Mouse (Mus musculus) kidney, embryonic 16.5 days (tissue): ENCODE results near the gene Cst9. TPM values are rescaled to one million over a fixed set of nuclear protein-coding genes. Genes with fewer than 3 reads are reported as not detected.
A peak's percentile ranks its signal among the peaks of the same experiment; 100 is the strongest.

Experiments used
- ATAC-seq: fragments of 200-750 bp; cut with Nextera tagmentation; 2 replicates; pipeline ENCODE4 v1.8.0; 2017; ENCODE audit warnings: moderate TSS enrichment; ENCODE audit not compliant: low FRiP score, low TSS enrichment
- H3K27ac ChIP-seq: fragments of 300-500 bp; sonication (generic); 2 replicates; pipeline ENCODE4 v1.5.1; 2014; ENCODE audit warnings: low read length
- H3K27me3 ChIP-seq: fragments of 300-500 bp; sonication (generic); 2 replicates; pipeline ENCODE4 v1.6.1; 2014; ENCODE audit warnings: low read length, control low read depth, mixed read lengths; ENCODE audit not compliant: insufficient read depth
- H3K36me3 ChIP-seq: fragments of 300-500 bp; sonication (generic); 2 replicates; pipeline ENCODE4 v1.6.1; 2014; ENCODE audit warnings: low read length, control low read depth, mixed read lengths; ENCODE audit not compliant: insufficient read depth
- H3K4me1 ChIP-seq: fragments of 300-500 bp; sonication (generic); 2 replicates; pipeline ENCODE4 v1.6.1; 2014; ENCODE audit warnings: low read length, control low read depth, mixed read lengths; ENCODE audit not compliant: insufficient read depth
- H3K4me2 ChIP-seq: fragments of 300-500 bp; sonication (generic); replicated peaks from 2 replicates; pipeline ENCODE4 v1.6.1; 2014; ENCODE audit warnings: low read depth, low read length
- H3K4me3 ChIP-seq: fragments of 300-500 bp; sonication (generic); 2 replicates; pipeline ENCODE4 v1.5.1; 2014; ENCODE audit warnings: mild to moderate bottlenecking, low read length
- H3K9ac ChIP-seq: fragments of 300-500 bp; sonication (generic); replicated peaks from 2 replicates; pipeline ENCODE4 v1.6.1; 2014; ENCODE audit warnings: low read length
- H3K9me3 ChIP-seq: fragments of 300-500 bp; sonication (generic); 2 replicates; pipeline ENCODE4 v1.6.1; 2016; ENCODE audit warnings: low read length, control low read depth
- WGBS: fragments of 180-500 bp; shearing (Covaris S2); extraction: QIAGEN DNeasy Blood & Tissue Kit; methylation state at CpG from one replicate; pipeline ENCODE4 v1.1.7; 2014; 5-methylcytosine and 5-hydroxymethylcytosine counted together
- polyA plus RNA-seq: library from polyadenylated mRNA; unstranded; fragments of >200 nt; fragmentation: Nextera tagmentation; extraction: Ambion mirVana; gene quantifications from 2 replicates; pipeline ENCODE4 v1.2.1, GENCODE M21; 2015

Cst9 gene
- polyA plus RNA-seq: 0.97 TPM in 1 of 2 replicates, not detected in the other

DNA sequence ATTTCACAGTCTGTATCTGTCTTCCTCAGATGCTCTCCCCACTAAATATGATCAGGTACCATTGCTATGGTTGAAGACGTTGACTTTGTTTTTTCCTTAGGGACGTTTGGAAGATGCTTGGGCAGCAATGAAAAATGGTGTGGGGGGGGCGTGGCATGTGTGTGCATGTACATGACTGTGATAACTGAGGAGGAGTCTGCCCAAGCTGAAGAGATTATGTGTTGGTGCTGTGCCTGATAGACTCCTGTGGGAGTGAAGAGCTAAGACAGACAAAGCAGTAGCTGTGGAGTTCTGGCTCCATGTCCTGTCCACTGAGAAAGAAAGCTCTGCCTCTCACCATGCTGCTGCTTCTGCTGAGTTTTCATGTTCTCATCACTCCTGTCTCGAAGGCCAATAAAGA lies at the start of gene Cst9:
Gene Cst9, plus strand, starts transcription at position 236 of the 400 bp plus-strand sequence.
- H3K27ac ChIP-seq: no peak within 1 kb of the TSS
- 61% methylated on average over 4 of the region's 4 CpGs for WGBS
- no peaks in the 10 kb centered on the region for H3K36me3 ChIP-seq
- no peak within 1 kb of the TSS for H3K9ac ChIP-seq
- no peak within 1 kb of the TSS for H3K4me3 ChIP-seq
- no peaks in the 10 kb centered on the region for H3K4me1 ChIP-seq
- no peaks in the 10 kb centered on the region for H3K9me3 ChIP-seq
- no peak for ATAC-seq
- H3K4me2 ChIP-seq: no peak within 1 kb of the TSS
- no peaks in the 10 kb centered on the region for H3K27me3 ChIP-seq

DNA sequence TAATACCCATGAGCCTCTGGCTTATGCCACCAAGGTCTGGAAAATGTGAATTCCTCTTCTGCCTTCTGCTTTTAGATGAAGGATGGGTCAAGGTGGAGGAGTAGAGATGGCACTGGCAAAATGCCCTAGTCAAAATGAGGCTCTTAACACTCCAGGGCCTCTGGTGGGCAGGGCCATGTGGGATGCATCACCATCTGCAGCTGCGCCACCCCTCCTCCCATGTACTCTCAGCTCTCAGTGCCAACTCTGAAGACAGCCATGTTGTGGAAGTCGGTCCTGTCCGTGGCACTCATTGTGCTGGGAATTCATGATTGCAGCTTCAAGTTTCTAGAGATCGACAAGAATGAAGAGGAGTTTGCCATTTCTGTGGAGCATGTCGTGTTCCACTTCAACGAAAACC lies 45.8 kb upstream of the Cst9 start, which contains the start of gene Cst12:
Gene Cst12, plus strand, starts transcription at position 220 of the 400 bp plus-strand sequence.
- no peak within 1 kb of the TSS for H3K9ac ChIP-seq
- WGBS: 91% methylated on average over 6 of the region's 6 CpGs
- ATAC-seq: no peak

DNA sequence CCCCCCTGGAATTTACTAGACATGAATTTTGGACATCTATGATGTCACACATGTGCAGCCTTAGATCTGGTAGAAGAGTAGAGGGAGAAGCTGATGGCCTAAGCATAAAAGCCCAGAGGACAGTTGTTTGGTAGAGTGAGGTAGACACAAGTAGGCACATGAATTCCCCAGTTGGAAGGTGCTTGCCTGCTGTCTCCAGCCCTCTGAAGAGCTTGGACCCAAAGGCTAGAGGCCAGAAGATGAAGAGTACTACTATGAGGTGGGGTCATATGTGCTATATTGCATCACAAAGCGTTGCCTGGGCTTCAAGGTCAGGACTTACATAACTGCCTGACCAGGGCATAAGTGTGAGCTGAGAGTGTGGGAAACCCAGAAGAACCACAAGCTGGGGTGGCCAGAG lies 36.5 kb upstream of the Cst9 start, which contains the start of gene Cst8:
Gene Cst8, plus strand, starts transcription at position 301 of the 400 bp plus-strand sequence.
- H3K4me2 ChIP-seq: no peak within 1 kb of the TSS
- ATAC-seq: no peak
- 81% methylated on average over 1 of the region's 1 CpGs for WGBS
- H3K4me1 ChIP-seq: 0 out of 2 replicates have a peak, but pooled peaks cover 4% of the 10 kb centered on the region
- H3K4me3 ChIP-seq: no peak within 1 kb of the TSS
- no peak within 1 kb of the TSS for H3K9ac ChIP-seq
- no peaks in the 10 kb centered on the region for H3K9me3 ChIP-seq
- H3K36me3 ChIP-seq: no peaks in the 10 kb centered on the region
- H3K27ac ChIP-seq: no peak within 1 kb of the TSS
- no peaks in the 10 kb centered on the region for H3K27me3 ChIP-seq

More for the DNA sequence above, 45.8 kb upstream of the Cst9 start, which contains the start of gene Cst12:
- Histone ChIP-seq H3K27ac (no peak within 1 kb of the TSS), H3K4me1 (no peaks in the 10 kb centered on the region), H3K27me3 (no peaks in the 10 kb centered on the region), H3K4me2 (no peak within 1 kb of the TSS), H3K36me3 (no peaks in the 10 kb centered on the region), H3K9me3 (peaks cover 4% of the 10 kb centered on the region; the same call in 1 of the 2 replicates), H3K4me3 (no peak within 1 kb of the TSS)

DNA sequence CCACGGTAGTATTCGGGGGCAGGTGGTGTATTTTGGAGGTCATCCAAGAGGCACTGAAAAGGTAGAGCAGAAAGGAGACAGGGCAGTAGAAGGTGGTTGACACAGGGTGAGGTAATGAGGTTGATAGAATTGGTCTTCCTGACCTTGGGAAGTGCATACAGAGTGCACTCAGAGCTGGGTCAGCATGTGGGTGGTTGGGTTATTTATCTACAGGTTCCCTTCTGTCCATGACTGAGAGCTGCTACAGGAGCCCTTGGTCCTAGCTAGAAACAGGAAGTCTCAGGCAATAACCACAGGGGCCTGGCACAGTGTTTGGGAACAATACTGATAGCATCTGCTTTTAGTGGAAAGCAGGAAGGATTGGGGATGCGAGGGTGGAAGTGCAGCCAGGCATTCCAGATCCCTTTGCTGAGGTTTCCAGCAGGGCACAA lies 33.4 kb upstream of the Cst9 start:
- Histone ChIP-seq H3K27ac (no peak overlapping the region; the same call in 1 of the 2 replicates), H3K4me3 (no peak overlapping the region), H3K4me1 (0 out of 2 replicates have a peak, but pooled peaks cover 4% of the 10 kb centered on the region), H3K27me3 (no peaks in the 10 kb centered on the region), H3K4me2 (no peak overlapping the region), H3K36me3 (no peaks in the 10 kb centered on the region), H3K9me3 (no peaks in the 10 kb centered on the region), H3K9ac (no peak overlapping the region)
- 36% methylated on average over 3 of the region's 3 CpGs for WGBS
- ATAC-seq: peak; percentile 85

DNA sequence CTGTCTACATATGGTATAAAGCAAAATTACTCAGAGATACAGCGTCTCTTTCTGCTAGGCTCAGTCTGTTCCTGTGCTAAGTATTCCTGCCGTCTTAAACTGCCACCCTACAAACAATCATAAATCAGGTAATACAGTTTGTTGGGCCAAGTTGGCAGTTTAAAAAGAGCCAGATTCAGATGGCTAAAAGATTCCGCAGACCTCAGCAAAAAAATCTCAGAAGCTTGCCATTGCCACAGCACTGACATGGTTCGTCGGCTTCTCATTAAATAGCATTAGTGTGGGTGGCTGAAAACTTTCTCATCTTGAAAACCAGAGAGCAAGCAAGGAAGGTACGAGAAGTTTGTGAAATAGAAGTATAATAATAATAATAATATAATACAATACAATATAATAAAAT lies 28.3 kb upstream of the Cst9 start:
- H3K36me3 ChIP-seq: no peaks in the 10 kb centered on the region
- H3K4me1 ChIP-seq: 0 out of 2 replicates have a peak, but pooled peaks cover under 1% of the 10 kb centered on the region
- WGBS: 30% methylated on average over 6 of the region's 6 CpGs
- H3K4me2 ChIP-seq: no peak overlapping the region
- H3K27ac ChIP-seq: no peak overlapping the region
- no peak overlapping the region for H3K4me3 ChIP-seq
- no peak overlapping the region for H3K9ac ChIP-seq
- no peaks in the 10 kb centered on the region for H3K27me3 ChIP-seq
- peak; percentile 51; the same call in 1 of the 2 replicates for ATAC-seq
- H3K9me3 ChIP-seq: no peaks in the 10 kb centered on the region

DNA sequence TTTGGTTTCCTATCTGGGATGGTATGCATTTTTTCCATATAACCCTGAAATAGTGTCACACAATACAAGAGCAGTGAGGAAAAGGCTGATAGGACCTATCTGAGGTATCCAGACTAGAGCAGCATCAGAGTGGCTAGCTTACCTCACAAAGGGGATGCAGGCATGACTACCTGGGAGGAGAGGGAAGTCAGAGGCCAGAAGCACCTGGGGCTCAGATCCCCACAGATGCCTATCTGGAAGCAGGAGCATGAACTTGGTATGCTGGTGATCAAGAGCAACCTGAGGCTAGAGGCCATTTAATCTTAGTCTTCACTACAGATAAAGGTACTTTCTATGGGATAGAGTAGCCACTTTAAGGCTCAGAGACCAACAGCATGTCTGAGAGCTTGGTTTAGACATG lies 15.0 kb upstream of the Cst9 start, which contains the start of gene Cst13:
Gene Cst13, plus strand, starts transcription at position 173 of the 400 bp plus-strand sequence.
- H3K4me1 ChIP-seq: no peaks in the 10 kb centered on the region
- H3K27ac ChIP-seq: no peak within 1 kb of the TSS
- H3K36me3 ChIP-seq: no peaks in the 10 kb centered on the region
- no peak within 1 kb of the TSS for H3K4me2 ChIP-seq
- no peak for ATAC-seq
- H3K4me3 ChIP-seq: no peak within 1 kb of the TSS
- no peaks in the 10 kb centered on the region for H3K27me3 ChIP-seq
- H3K9me3 ChIP-seq: no peaks in the 10 kb centered on the region
- H3K9ac ChIP-seq: no peak within 1 kb of the TSS

DNA sequence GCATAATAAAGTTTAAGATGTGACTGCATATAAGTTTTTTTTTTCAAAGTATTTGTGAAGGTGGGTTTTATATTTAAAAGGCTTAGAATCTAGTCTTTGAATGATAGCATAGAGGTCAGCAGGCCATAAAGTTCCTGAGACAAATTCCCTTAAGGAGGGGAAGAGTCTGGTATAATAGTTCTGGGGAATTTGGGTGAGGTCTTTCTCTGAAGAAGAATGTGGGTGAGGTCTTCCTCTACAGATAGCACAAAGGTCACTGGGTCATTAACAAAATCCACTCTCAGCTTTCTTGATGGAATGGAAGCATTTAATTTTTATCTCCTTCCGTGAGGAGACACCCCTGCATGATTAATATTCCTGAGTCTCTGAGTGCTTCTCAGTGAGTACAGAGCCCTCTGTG lies 9.0 kb upstream of the Cst9 start:
- no peak for ATAC-seq
- no peaks in the 10 kb centered on the region for H3K9me3 ChIP-seq
- H3K4me2 ChIP-seq: no peak overlapping the region
- no peak overlapping the region for H3K27ac ChIP-seq
- H3K4me1 ChIP-seq: no peaks in the 10 kb centered on the region
- H3K4me3 ChIP-seq: no peak overlapping the region
- H3K36me3 ChIP-seq: no peaks in the 10 kb centered on the region
- no peak overlapping the region for H3K9ac ChIP-seq
- H3K27me3 ChIP-seq: no peaks in the 10 kb centered on the region
- 47% methylated on average over 1 of the region's 1 CpGs for WGBS

DNA sequence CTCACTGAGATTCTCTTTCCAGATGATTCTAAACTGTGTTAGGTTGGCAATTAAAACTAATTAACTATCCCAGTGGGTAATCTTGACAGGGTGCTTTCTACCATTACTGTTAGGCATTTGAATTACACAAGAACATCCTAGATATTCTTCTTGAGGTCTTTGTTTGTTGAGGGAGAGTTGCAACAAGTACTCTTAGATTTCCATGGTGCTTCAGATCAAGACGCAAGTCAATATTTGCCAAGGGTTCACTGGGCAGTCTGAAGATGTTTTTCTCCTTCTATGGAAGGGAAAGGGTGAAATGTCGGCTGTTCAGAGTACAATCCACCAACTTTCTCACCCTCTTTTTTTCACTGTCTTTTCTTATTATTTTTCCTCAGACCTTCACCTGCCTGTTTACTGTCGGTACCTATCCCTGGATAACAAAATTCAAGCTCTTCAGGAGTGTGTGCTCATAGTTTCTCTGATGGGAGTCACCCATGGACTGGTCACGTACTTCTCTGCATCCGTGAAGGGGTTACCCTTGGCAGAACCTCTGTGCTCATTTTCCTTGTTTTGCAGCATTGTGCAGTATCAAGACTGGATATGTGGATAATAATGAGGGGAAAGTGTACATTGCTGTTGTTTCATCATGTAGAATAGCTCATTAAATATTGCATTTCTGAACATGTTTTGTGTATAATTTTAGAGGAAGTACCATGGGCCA lies 3.3 kb downstream of the Cst9 start:
- WGBS: 86% methylated on average over 5 of the region's 5 CpGs
- no peak overlapping the region for H3K27ac ChIP-seq
- no peak for ATAC-seq

DNA sequence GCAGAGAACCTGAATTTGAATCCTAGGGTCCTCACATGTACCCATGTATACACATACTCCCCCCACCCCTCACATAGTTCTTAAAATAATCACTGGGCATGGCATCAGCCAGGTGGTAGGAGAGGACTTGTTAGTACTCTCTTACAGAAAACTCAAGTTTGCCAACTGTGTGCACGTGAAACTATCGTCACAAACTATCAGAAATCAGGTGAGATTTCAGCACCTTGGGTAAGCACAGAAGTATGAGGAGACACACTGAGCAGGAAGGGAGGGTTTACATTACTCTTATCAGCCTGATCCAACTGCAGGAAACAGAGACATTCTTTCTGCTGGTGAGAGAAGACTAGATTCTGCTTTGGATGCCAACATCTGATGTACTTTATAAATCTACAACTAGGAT lies 4.3 kb downstream of the Cst9 start:
- WGBS: 82% methylated on average over 2 of the region's 2 CpGs
- Histone ChIP-seq H3K4me3 (no peak overlapping the region), H3K27me3 (no peaks in the 10 kb centered on the region), H3K9me3 (no peaks in the 10 kb centered on the region), H3K4me1 (no peaks in the 10 kb centered on the region), H3K36me3 (no peaks in the 10 kb centered on the region), H3K27ac (no peak overlapping the region), H3K9ac (no peak overlapping the region), H3K4me2 (no peak overlapping the region)
- ATAC-seq: no peak

More for the DNA sequence above, 3.3 kb downstream of the Cst9 start:
- H3K4me2 ChIP-seq: no peak overlapping the region
- no peaks in the 10 kb centered on the region for H3K36me3 ChIP-seq
- no peaks in the 10 kb centered on the region for H3K4me1 ChIP-seq
- no peaks in the 10 kb centered on the region for H3K27me3 ChIP-seq
- no peaks in the 10 kb centered on the region for H3K9me3 ChIP-seq
- H3K4me3 ChIP-seq: no peak overlapping the region
- no peak overlapping the region for H3K9ac ChIP-seq
